Mouse (Mus musculus) left cerebral cortex, postnatal 25 days (tissue): ENCODE measurements around the gene Myl4. TPM values are rescaled to one million over a fixed set of nuclear protein-coding genes. Genes with fewer than 3 reads are reported as not detected.
"Not testable (repeated sequence)": the region's sequence is repeated elsewhere in the genome, so short reads cannot be mapped to it uniquely, and the experiment has no call there.

Source experiments
- DNase-seq, 2 experiments: peaks; one replicate each; pipeline ENCODE4 v3.0.0; 2022; ENCODE audit warnings: low spot score in 2 of 2, mixed read lengths in 1 of 2
- intact Hi-C: fragments of 180-260 bp; cut with DNase I; formaldehyde crosslinking; loops from one replicate; pipeline ENCODE4 v1.15.1; 2025
- total RNA-seq, 2 experiments: library from RNA; stranded (reverse); gene quantifications; 2 replicates each; pipeline ENCODE4 v1.2.3; 2021

Myl4 gene
- total RNA-seq = 10 to 100 TPM; 35.5 to 43.3 TPM

DNA sequence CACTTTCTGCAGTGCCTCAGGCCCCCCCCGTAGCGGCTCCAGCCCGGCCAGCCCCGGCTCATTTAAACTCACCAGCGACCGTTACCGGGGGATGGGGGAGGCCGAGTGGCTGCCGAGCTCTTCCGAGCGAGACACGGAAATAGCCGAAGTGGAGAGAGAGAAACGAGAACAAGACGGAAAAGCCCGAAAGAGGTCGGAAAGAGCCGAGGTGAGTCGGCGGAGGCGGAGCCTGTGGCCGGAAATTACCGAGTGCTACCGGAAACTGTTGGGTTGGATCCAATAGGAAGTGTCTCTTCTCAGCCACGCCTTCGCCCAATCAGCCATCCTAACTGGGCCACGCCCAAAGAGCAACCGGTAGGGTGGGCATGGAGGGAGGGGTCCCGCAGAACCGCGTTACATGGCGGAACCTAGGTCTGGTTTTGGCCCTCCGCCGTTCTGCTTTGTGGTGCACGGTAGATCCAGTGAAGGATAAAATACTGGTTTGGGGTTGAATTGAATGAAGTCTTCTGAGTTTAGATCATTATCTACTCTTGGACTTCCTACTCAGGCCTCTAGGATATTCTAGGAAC lies at the start of gene Myl4, which contains the start of gene Cdc27:
Myl4 (plus strand) TSS at position 258 of the 569 bp plus-strand sequence.
Cdc27 (minus strand) TSS at position 215 of the 569 bp plus-strand sequence.
- intact Hi-C loops = no loop called here
- peak; percentile 100 for DNase-seq

DNA sequence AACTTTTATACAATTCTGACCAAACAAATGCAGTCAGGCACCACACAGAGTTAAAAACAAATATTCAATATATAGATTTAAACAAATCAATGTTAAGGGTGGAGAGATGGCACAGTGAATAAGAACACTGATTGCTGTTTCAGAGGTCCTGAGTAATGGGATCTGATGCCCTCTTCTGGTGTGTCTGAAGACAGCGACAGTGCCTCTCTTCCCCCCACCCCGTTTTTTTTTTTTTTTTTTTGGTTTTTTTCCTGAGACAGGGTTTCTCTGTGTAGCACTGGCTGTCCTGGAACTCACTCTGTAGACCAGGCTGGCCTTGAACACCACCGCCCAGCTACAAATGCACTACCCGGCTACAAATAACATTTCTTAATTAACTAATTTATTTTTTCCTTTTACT lies 42.0 kb upstream of the Myl4 start:
- intact Hi-C loops = loop anchor here (5.0 kb wide), 1 partner anchor 191 kb away; no protein-coding TSS in a partner anchor
- DNase-seq = no peak

DNA sequence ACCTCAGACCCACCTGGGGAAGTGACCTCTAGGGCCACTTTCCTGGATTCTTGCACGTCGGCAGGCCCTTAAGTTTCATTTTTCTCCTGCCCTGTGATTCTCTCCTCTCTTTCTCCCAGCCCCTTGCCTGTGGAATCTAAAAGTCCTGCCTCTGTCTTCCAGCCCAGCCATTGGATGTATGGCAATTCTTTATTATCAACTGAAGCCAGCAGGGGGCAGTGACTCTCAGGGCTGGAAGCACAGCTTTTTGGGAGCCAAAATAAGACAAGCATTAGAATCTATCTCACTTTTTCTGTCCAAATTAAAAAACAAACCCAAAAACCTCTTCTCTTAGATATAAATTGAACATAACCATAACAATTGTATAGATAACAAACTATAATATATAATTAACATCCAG lies 39.9 kb upstream of the Myl4 start:
- intact Hi-C loops = no loop called here
- peak in 1 of 2 experiments; percentile 37 for DNase-seq

DNA sequence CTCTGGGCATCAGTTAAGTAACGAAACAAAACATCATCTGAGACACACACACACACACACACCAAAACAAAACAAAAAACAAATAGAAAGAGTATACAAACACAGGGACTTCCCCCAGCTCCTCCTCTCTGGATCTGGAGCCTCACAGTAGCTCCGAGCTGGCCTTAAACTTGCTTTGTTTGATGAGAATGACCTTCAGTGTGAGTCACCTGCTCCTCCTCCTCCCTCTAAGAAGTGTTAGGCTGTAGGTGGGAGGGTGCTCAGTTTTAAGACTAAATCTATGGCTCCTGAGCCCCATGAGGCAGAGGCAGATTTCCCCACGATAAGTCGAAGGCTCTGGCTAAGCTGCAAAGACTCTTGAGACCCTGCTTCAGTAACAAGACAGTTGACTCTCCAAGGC lies 38.0 kb upstream of the Myl4 start:
- intact Hi-C loops = no loop called here
- DNase-seq = no peak

DNA sequence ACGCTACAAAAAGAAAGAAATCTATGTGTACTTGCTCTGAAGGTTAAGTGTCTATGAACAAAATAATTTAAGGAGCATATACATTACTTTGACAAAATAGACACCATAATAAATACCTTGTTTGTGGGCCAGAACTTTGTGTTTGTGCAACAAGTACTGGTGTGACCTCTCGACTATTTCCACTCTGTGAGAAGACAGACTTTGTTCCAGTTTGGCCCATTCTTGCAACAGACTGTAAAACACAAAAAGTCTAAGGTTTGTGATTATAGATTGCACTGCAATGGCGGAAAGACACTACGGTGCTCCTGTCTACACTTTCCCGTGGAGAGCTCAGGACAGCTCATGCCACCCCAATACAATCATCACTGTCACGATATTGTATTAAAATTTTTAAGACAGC lies 24.5 kb upstream of the Myl4 start:
- intact Hi-C loops = no loop called here
- DNase-seq = no peak

DNA sequence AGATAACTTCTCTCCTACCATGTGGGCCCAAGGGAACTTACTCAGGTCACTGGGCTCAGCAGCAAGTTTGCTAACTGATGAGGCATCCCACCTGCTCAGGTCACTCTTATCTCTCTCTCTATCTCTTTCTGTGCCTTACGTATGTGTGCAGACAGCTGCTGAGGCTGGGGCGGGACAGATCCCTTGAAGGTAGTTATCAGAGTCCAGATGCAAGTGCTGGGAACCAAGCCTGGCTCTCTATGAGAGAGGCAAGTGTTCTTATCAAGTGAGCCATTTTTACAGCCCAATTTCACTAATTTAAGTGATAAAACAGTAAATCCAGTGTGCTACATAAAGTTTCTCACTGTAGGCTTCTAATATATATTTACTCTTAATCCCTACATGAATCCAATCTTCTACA lies 13.6 kb upstream of the Myl4 start:
- intact Hi-C loops = no loop called here
- DNase-seq = no peak

DNA sequence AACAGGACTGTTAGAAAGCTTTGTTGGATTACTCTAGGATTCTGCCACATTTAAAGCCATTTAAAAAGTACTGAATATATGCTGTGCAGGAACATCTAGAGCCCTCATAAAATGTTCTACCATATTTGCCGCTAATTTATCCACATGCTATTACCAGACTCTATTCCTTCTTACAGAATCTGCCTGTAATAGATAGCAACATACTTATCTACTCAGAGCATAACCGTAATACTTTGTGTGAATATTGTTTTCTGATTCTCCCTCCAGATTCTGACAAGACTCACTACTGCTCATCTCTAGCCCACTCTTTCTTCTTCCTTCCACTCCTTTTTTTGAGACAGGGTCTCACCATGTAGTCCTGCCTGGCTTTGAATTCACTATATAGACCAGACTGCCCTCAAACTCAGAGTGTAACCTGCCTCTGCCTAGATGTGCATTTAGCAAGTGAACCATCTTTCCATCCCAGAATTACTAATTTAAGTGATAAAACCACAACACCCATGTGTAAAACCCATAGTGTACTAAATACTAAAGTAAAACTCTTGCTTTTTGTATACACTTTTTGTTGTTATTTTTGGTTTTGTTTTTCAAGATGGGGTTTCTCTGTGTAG lies 12.4 kb upstream of the Myl4 start:
- no peak for DNase-seq
- intact Hi-C loops = no loop called here

DNA sequence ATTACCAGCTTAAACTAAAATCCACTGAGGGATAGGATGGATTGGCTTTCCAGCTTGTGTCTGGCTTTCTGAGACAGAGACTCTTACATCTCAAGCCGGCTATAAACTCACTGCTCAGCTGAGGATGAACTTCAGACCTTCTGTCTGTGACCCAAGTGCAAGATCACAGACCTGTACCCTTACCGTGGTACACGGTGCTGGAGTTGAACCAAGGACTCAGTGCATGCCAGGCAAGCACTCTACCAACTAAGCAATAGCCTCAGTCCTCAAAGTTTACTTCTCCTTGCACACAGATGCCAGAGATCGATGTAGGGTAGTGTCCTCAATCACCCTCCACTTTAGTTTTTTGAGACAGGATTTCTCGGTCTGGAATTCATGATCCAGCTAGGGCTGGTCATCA lies 10.7 kb upstream of the Myl4 start:
- intact Hi-C loops = no loop called here

DNA sequence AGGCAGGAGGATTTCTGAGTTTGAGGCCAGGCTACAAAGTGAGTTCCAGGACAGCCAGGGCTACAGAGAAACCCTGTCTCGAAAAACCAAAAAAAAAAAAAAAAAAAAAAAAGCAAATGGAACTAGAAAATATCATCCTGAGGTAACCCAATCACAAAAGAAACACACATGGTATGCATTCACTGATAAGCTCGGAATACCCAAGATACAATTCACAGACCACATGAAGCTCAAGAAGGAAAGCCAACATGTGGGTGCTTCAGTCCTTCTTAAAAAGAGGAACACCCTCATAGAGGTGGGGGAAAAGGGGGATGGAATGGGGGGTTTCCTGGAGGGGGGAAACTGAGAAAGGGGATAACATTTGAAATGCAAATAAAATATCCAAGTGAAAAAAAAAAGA lies 7.1 kb upstream of the Myl4 start:
- DNase-seq, intact Hi-C loops: not testable (repeated sequence)

More for the DNA sequence above, 10.7 kb upstream of the Myl4 start:
- no peak for DNase-seq

DNA sequence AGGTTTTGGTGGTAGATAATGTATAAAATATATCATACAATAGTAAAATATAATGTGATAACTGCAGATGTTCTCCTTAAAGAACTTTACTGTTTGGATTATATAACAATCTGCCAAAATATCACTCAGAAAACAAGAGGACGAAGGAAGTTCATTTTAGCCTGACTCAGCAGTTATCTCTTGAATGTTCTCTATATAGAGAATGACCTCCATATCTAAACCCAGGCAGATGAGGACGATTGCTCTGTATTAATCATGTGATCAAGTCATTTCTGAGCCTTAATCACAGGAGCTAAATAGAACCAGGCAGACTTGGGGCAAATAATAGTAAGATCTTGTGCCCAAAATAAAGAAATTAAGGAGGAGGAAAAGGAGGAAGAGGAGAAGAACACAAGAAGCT lies 6.0 kb upstream of the Myl4 start:
- no peak for DNase-seq

DNA sequence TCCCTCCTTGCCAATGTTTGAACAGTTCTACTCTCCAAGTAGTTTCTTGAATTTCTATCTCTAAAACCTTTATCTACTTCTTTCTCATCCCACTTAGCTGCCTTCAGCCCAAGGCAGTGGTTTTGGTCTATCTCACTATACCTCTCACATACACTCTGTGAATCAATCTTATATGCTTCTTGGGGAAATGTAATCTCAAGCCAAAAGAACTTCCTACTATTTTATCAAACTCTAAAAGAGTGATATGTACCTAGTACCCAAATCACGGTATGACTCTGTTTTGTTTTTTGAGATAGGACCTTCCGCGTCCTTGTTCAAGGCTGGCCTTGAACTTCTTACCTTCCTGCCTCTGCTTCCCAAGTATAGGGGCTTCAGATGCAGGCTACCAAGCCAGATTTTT lies 3.0 kb upstream of the Myl4 start:
- no peak for DNase-seq
- intact Hi-C loops = no loop called here

More for the DNA sequence above, 6.0 kb upstream of the Myl4 start:
- intact Hi-C loops = no loop called here

DNA sequence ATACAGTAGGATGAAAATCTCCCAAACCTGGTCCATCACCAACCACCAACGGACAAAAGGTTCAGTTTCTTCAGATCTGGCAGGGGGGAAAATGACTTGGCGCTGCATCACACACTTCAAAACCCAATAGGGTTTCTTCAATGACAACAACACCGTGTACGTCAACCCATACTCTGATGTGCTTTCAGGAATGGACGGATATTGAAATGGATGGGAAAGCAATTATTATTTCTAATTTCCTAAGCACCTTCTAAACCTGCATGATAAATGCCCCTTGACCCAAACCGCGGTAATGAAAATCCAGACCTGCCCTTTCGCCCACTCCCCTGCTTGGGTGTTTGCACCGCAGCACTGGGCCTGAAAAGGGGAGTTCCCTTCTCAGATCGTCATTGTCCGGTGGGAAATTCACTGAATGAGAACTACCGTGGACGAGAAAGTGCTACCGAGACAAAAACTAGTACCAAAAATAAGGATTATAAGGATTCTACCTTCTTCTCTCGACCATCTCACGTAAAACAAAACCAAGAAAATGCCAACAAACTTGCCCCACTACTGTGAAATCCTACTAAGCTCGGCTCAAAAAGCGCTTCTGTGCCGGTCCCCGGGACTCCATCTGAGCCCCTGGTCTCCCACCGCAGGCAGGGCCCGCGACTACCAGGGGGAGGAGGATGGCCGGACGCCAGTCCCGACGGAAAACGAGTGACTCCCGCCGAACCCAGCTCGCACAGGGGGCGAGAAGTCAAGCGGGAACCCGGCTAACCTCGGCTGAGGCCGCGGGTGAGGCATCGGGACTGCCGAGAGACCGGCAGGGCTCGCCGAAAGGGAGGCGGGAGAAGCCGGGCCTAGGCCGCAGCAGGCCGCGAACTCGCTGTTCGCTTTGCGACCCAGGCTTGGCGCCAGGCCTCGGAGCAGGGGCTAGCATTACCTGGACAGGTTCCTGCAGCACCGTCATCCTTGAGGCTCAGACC lies 741 bp upstream of the Myl4 start:
- peak in 1 of 2 experiments; percentile 37 for DNase-seq
- intact Hi-C loops = no loop called here

DNA sequence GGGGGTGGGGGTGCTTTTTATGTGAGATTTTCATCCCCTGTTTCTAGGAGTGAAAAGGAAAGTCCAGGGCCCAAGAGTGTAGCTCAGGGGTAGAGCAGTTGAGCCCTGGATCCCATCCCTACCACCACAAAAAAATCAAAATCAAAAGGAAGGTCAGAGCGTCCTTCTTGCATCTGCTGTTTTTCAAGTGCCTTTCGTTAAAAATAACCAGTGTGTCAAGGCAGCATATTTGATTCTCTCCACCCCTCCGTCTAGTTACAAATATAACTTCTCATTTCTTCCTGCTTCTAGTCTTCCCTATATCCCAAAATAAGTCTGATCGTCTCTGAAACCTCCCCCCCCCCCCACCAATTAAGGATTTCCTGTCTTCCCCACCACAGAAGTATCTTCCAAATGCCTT lies 7.6 kb downstream of the Myl4 start:
- peak in 1 of 2 experiments; percentile 76 for DNase-seq
- intact Hi-C loops = loop anchor here (1.0 kb wide), 1 partner anchor 135 kb away; no protein-coding TSS in a partner anchor

DNA sequence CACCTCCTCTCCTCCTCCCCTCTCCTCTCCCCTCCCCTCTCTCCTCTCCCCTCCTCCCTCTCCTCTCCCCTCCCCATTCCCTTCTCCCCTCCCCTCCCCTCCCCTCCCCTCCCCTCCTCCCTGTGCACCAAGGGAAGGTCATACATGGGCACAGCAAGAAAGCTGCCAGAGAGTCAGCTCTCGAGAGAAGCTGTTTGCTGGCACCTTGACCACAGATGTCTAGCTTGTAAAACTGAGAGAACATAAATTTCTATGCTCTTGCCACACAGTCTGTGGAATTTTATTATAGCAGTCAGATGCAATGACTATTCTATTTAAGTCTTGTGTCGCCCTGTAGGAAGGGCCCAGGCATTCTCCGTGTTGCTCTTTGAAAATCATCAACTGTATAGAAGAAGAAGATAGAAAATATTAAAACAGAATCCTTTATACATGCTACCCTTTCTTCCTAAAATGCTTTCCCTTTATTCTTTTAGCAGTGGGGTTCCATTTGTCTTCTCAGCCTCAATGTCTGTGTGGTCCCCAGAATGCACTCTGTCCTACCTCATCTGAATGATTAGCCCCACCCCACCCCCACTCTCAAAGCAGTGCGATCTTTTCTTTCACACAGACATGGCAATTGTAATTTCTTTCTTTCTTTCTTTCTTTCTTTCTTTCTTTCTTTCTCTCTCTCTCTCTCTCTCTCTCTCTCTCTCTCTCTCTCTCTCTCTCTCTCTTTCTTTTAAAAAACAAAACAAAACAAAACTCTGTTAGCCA lies 8.4 kb downstream of the Myl4 start:
- intact Hi-C loops = loop anchor here (1.0 kb wide), 1 partner anchor 134 kb away; no protein-coding TSS in a partner anchor
- peak in 1 of 2 experiments; percentile 83 for DNase-seq

DNA sequence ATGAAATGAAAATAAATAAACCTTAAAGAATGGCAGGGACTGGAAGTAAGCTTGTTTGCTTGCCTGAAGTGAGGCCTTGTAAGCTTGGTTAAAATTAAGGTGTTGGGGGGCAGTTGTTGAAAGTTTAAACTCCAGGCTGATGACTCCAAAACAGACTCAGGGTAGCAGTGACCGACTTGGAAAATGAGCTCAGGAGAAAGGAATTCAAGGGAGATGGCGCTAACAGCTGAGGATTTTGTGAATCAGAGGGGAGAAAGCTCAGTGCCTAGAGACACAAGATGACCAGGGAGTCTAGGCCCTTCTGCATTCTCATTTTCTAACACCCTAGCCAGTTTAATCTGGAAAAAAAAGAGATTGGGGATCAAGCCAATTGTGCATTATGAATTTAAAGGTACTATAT lies 10.5 kb downstream of the Myl4 start:
- intact Hi-C loops = no loop called here
- DNase-seq = no peak

DNA sequence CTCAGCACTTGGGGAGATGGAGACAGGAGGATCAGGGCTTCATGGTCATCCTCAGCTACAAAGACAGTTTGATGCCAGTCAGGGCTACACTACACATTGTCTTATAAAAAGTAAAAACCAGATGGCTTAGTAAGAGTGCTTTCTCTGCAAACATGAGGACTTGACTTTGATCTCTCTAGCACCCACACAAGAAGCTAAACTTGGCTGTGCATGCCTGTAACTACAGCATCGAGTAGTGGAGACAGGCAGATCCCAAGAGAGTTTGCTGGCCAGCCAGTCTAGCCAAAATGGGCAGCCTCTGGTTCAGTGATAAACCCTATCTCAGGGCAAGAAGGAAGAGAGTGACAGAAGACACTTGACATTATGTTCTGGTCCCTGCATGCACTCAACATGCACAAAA lies 13.0 kb downstream of the Myl4 start:
- DNase-seq = peak in 1 of 2 experiments; percentile 84
- intact Hi-C loops = no loop called here

DNA sequence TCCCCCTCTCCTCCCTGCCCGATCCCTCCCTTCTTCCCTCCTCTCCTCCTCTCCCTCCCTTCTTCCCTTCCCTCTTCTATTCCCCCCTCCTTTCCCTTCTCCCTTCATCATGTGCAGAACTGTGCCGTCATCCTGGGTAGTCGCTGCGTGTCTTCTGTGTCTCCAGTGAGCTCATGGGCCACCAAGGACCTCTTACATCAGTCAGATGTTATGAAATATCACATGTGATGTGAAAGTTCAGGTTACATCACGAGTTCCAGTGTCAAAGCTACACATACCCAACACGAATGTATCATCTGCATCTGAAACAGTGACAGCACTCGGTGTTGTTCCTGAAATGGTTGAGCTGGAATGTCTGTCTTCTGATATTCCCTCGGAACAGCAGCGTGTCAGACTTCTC lies 14.7 kb downstream of the Myl4 start:
- intact Hi-C loops = no loop called here

DNA sequence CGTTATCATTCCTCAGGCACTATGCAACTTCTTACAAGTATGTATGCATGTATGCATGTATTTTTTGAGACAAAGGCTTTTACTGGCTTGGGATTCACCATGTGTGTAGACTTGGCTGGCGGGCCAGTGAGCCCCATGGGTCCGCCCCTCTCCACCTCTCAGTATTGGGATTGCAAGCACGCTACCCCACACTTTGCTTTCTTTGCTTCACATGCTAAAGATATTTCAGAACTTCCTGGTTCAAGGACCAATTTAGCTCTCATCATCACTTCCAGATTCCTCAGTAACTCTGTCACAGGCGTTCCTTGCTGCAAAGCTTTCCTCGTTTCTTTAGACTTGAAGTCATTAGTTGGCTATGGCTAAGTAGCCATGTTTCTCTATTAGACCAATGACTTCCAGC lies 15.6 kb downstream of the Myl4 start:
- intact Hi-C loops = no loop called here
- DNase-seq = peak in 1 of 2 experiments; percentile 73

More for the DNA sequence above, 14.7 kb downstream of the Myl4 start:
- no peak for DNase-seq

DNA sequence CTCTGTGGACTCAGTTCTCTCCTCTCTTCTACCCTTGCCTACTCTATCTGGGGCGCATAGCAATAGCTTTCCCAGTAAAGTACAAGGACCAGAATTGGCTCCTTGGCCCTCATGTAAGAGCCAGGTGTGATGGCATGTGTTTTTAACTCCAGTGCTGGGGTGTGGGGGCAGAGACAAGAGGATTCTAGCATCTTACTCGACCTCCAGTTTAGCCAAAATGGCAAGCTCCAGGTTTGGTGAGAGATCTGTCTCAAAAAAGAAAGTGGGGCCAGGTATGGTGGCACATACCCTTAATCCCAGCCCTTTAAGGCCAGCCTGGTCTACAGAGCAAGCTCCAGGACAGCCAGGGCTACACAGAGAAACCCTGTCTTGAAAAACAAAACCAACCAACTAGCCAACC lies 16.3 kb downstream of the Myl4 start:
- intact Hi-C loops = no loop called here
- no peak for DNase-seq

DNA sequence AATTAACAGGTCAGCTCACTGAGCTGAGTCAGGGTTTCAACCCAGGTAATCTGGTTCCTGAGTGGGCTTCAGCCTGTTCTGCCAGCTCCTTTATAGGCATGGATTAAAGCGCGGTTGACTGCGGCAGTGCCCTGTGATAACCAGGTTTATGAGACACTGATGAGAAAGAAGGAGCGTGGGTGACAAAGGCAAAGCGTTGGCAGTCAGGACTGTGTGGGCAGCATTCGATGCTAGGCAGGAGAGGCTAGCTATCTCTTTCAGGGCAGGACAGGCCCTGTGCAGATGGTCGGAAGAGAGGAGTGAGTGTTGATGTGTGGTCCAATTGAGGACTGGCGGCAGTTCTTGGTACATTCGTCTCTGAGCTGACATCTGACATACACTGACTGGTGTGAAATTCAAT lies 17.3 kb downstream of the Myl4 start:
- DNase-seq = peak in 1 of 2 experiments; percentile 38
- intact Hi-C loops = no loop called here
